Mouse (Mus musculus): ENCODE data around the gene Tnni3k.

Tnni3k gene

DNA sequence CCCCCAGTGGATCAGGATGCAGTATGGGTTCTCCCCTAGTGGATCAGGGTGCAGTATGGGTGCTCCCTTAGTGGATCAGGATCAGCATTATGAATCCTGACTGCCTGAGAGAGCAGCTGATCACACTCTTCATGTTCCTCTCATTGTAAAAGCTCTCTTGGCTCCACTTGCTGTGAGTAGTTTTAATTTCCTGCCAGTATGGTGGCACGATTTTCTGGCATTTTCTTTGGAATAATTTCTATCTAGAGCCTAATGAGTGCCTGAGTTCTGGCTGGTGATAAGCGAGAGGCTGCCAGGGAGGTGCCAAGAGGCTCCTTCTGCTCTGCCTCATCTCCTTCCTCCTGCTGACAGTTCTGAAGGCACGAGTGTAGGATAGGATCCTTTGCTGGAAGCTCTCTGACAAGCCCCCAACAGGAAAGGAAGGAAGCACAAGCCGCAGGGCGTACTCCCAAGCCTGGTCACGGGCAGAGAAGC, 109.5 kb downstream of the Tnni3k start:
- DNase-seq = peak; percentile 52

DNA sequence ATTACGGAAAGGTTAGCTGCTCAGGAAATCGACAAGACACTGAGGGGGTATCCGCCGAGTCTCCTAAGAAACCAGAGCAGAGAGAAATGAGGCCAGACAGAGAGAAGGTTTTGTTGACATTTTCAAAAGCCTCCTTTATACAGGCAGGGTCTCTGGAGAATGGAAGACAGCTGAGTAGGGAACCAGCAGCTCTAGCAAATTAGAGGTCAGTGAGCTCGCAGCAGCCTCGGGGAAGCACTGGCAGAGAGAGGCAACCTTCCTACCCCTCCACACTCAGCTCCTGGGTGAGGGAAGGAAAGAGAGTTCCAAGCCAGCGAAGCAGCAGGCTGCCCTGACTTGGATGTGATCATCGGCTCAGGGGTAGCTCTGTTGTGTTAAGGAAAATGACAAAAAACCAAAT, 127.5 kb downstream of the Tnni3k start:
- DNase-seq = no peak

DNA sequence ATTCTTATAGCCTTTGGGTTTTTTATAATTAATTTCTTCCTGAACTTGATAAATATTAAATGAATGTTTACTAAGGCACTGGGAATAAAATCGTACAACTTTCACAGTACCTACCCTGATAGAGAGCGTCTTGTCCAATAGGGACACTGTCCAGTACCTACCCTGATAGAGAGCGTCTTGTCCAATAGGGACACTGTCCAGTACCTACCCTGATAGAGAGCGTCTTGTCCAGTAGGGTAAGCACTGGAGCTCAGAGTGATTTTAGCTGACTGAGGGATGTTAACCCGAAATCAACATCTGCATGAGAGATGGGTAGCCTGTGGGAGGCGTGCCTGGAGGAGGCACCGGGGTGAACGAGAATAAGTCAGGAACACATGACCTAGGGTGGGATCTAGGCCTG, 130.3 kb downstream of the Tnni3k start:
- no peak for DNase-seq

DNA sequence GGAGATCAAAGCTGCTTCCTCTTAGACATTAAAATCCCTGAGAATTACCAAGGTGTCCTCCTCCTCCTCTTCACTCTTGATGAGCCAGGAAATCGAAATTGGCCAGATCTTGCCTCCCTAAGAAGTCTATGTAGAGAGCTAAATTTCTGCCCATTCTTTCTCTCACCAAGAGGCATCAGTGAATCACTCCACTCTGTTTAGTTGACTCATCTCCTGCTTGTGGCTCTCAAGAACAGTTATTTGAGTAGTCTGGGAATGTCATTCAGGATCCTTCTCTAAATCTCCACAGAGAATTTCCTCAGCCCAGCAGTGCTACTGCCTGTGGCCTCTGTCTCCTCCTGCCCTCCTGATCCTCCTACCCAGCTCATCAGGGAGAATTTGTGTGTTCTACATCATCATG, 139.6 kb downstream of the Tnni3k start:
- DNase-seq = no peak

DNA sequence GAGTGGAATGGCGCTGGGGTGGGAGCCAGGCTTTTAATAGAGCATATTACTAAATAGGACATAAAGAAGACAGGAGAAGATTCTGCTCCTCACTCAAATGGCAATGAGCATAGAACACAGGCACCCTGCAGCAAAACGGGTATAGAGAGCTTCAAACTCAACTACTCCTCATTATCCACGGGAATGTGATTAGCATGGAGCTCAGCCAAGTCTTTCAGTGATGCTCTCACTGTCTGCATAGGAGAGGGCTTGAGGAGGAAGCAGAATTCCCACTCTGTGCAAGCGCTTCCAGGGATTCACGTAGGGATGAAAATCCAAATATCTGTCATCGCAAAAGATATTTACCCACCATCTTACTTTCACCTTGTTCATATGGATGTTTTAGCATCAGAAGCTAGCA, 141.6 kb downstream of the Tnni3k start:
- DNase-seq = no peak

DNA sequence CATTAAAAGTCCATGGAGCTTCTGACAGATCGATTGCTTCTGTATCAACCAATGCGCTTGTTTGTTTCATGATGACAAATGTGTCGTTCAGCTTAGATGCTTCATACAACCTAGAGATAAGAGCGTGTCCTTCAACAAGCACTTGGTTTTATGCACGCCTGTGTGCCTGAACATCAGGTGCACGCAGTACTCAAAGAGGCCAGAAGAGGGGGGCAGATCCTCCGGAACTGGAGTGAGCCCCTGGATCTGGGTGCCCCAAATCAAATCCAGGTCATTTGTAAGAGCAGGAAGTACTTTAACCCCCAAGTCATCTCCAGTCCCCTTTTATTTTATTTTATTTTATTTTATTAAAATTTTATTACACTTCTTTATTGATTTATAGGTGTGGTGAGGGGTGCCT, 158.5 kb downstream of the Tnni3k start:
- no peak for DNase-seq

DNA sequence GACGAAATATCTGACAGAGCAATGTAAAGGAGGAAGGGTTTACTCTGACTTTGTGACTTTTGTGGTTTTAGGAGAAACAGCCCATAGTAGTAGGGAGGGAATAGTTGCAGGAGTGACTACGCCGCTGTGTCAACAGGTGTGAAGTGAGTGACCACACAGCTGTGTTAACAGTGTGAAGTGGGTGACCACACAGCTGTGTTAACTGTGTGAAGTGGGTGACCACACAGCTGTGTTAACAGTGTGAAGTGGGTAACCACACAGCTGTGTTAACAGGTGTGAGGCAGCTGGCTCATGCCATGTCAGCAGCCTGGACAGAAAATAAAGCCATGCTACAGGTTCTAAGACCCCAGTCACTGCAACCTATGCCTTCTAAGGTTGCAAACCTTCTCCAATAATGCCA, 162.0 kb downstream of the Tnni3k start:
- peak; percentile 53 for DNase-seq

DNA sequence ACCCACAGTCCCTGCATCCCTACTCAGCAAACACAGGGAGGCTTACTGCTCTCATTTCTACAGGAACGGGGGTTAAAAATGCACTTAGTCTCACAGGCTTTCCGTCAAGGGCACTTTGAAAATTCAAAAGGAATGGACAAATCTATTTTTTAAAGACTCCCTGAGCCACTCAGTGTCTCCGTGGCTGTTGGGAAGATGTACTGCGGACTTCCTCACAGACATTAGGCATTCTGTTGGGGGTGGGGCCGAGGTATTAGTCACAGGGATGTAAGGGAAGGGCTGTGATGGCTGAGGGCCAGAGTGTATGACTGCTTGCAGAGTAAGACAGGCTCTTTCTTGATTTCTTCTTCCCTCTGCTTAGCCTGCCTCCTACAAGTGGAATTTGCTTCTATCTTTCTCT, 169.8 kb downstream of the Tnni3k start:
- peak; percentile 54 for DNase-seq

DNA sequence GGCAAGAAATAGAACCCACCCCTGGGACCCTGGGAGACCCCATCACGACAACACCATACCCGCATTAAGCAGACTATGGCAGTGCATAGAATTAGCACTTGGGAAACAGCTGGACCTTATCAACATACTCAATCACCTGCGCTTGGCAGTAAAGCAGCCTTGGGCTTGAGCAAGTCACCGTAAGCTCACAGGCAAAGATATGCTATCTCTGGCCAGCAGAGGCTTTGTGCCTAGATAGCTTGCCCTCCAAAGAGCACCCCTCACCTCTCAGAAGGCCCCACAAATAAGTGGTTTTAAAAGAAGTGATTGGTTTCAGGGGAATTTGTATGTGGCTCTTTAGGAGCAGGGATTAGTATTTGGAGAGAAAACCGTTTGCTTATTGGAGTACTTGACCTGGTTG, 170.2 kb downstream of the Tnni3k start:
- DNase-seq = peak; percentile 10

DNA sequence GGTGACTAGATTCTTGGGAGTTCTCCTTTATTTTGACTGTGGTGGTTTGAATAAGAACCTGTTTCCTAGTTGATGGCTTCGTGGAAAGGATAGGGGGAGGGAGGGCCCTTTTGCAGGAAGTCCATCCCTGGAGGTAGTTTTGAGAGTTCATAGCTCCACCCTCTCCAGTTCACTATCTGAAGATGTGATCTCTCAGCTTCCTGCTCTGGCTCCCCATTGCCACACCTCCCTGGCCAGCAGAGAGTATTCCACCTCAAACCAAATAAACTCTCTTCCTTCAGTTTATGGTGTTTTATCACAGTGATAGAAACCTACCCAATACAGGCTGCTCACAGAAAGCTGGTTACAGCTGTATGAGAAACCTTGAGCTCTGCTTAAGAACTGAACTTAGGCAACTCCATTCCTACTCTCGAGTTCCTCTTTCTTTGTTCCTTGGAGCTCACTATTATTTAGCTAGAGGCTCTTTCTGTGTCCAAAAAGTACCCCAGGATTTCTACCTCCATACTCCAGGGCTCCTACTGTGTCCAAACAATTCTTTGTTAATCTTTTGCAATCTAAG, 173.7 kb downstream of the Tnni3k start:
- DNase-seq = no peak

DNA sequence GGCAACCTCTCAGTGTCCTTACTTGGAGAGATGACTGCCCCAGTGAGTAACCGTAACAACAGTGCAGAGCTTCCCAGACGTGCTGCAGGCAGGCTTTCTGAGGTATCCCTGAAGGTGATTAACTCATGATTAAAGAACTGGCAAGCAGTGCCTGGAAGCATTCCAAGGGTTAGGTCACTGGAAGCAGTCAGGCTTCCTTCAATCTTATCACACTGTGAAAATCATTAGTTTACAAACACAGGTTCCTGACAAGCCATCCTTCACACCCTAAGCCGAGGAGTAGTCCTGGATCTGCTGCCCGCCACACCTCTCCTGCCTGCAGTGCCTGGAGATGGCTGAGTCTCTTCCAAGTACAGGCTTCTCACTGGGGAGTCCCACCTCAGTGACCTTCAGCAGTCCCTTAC, 174.7 kb downstream of the Tnni3k start:
- DNase-seq = peak; percentile 91

DNA sequence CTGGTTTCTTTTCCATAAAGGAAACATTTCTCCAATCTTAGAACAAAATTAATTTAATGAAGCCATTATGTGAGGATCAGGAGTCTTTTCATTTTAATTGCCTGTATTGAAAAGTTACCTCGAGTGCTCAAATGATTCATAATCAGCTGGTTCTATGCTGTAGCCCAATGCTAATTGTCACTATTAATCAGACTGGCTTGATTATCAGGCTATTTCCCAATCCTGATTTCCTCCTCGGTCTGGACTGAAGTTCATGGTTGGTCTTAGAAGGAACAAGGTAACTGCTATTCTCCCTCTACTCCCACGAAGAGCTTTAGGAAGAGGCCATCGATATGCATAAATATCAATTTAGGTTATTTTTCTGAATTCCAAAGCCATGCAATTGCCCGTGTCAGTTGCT, 175.1 kb downstream of the Tnni3k start:
- no peak for DNase-seq

DNA sequence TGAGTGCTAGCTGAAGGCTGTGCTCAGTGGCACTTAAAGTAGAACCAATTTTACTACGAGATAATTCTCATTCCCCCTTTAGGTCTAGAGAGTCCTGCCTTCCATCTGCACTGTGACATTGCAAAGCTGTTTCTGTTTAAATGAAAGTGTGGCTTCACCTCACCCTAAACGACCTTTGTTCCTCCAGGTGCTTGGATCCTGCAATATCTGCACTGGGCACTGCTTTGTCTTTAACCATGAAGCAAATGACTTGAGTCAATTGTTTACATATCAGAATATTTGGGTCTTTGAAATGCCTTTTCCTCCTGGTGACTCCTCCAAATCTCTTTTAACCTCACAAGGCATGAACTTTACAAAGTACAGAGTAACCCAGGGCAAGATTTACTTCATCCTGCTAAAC, 175.7 kb downstream of the Tnni3k start:
- peak; percentile 81 for DNase-seq

DNA sequence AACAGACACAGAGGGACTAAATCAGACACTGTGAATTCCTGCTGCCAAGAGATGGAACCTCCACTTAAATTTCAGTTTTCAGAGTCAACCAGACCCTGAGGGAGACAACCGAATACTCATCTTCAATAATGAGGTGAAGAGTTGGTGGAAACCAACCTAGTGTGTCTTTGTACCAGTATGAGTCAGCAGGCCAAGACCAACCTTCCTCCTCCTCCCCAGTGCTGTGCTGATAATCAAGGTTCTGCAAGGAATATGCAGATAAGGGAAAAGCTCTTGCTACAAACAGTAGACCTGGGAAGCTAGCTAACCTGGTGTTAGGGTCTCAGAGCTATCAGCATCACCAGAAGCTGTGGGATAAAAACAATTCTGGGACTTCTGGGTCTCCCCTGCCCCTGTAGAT, 176.1 kb downstream of the Tnni3k start:
- DNase-seq = no peak

DNA sequence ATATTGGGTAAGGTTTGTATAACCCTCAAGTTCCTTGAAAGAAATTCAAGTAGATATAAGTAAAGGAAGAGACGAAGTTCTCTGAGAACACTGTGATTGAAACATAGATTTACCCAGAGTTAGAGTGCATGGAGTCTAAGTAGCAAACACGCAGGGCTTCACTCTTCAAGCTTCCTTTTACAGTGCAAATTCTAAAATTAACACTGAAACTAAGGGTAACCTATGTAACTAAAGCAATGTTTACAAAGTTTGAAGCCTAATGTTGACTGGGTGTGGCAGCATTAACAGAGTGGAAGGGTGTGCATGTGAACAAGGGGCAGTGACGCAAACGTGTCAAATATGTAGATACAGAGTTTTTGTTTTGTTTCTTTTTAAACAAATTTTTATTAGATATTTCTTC, 186.4 kb downstream of the Tnni3k start:
- DNase-seq = no peak

DNA sequence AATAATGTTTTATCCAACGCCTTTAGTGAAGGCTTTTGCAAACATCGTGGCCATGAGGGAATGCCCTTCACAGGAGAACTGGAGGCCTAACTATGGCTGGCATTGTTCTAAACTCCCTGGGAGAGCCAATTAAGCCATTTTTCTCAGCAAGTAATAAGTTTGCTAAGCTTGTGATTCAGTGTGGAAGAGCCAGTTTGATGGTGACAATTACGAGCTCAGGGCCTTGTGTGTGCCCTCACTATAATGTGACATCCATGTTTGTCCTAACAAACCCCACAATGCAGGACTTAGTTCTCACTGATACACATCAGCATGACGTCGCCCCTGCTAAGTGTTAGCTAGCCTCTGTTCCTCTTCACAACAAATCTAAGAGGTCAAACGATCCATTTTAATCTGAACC, 193.3 kb downstream of the Tnni3k start:
- DNase-seq = peak; percentile 25

DNA sequence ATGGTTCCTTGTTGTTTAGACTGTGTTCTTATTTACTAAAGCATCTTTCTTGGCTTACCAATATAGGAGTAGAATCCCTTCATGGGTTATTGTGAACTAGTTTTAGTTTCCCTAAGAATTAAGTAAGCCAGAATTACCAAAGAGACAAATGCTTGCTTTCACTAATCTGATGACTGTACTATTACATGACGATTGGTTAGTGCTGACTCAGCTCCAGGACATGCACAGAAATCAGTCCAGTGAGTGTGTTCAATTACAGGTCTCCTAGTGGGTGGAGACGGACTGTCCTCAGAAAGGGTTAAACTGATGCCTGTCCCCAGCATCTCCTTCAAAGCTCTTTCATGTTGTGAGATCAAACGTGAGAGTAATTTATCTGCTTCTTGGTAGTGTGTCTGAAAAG, 195.5 kb downstream of the Tnni3k start:
- DNase-seq = no peak

DNA sequence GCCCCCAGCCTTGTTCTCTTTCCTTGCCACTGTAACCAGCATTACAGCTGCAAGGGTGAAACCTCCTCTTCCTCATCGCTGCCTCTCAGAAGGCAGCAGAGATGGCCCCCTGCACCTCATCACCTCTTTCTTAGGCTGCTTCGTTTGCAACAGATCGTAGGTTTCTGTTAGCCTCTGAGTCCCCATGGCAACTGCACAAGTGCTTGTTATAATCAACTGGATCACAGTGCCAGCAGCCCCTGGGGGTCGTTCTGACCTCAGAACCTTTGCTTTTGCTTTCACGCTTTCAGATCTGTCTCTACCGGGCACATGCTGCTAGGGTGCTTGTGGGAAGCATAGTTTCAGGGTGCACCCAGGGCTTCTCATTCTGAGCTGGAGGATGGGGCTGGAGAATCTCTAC, 201.9 kb downstream of the Tnni3k start:
- DNase-seq = peak; percentile 55

DNA sequence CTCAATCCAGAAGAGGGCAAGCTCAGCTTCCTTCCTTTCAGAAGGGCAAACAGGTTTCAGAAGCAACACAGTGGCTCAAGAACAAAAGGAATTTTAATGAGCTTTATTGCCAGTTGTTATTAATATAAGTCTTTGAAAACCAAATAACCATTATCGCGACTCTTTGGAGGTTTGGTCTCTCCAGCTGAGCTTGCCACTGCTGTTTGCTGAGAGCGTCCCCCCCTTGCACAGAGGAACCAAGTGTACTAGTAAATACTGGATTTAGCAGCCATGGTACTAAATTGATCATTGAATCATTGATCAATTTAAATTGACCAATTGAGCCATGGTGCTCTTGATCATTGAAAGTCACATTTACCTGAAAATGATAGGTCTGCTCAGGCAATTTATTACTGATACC, 202.9 kb downstream of the Tnni3k start:
- DNase-seq = peak; percentile 61

DNA sequence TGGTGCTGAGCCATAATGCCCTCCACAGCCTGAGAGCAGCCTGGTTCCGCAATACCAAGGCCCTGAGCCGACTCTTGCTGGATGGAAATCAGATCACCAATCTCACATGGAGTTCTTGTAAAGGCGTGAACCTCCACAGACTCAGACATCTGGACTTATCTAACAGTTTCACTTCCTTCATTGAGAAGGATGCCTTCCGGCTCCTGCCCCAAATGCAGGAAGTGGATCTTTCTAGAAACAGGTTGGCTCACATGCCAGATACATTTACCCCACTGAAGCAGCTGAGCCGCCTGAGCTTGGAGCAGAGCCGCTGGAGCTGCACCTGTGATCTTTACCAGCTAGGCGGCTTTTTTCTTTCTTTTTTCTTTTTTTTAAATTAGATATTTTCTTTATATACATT, 213.0 kb downstream of the Tnni3k start:
- DNase-seq = peak; percentile 76

DNA sequence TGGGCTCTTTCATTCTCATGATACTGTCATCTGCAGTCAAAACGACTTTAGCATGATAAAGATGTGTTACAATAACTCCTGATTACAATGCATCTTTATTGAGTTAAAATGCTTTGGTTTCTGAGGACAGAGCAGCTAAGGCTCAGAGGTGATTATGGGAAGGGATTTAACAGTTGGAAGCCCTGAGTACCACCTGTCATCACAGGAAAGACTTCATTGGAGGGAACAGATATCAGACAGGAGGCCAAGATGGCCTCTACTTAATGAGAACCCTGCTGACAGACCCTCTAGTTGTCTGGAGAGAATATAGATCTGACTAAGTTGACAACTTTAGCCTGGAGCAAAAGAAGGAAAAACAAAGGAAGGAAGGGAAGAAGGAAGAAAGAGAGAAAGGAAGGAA, 214.1 kb downstream of the Tnni3k start:
- no peak for DNase-seq

DNA sequence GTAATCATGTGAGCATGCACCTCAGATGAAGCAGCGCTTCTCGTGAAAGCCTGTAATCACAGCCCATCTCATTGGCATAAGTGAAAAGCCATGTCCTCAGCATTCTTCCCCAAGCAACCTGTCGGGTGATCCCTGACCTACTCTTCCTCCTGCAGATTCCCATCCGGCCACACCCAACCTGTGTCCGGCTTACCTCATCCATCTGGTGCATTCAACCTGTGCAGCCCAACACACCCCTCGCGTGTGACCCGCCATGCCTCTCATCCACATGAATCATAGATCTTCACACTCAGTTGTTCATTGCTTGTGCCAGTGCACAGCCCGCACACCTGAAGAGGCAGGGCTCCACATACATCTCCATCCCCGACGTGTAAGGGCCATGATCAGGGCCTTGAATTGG, 217.3 kb downstream of the Tnni3k start:
- peak; percentile 91 for DNase-seq

DNA sequence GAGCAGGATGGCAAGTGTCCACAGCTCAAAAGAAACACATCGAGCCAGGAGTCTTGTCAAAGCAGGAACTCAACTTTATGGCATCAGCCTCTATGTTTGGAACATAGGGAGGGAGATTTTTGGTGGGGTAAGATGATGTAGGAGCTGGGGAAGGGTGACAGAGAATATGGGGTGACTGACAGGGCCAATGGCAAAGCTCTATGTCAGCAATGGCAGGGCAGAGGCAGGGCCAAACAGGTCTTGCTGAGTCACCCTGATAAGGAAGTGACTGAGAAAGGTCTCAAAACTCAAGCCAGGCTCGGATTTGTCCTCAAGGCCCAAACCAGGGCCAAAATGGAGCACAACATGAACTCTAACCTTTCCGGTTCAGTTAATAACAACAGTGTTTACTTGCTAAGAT, 219.1 kb downstream of the Tnni3k start:
- peak; percentile 91 for DNase-seq

DNA sequence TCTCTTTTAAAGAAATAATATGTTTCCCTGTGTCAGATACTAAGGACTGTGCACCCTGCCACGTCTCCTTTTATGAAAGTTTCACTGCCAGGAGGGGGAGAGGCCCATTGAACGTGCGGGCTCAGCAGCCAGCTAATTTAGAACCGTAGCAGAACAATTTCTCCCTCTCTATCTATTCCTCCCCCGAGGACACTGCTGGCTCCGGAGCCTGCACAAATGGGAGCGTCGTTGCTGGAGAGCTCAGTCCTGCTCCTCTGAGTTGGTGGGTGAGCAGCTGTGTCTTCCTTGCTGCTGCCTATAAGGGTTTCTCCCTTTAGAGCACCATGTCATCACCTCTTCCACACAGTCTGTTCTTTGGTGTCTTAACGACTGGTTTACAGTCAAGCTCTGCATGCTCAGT, 220.8 kb downstream of the Tnni3k start:
- DNase-seq = peak; percentile 61

DNA sequence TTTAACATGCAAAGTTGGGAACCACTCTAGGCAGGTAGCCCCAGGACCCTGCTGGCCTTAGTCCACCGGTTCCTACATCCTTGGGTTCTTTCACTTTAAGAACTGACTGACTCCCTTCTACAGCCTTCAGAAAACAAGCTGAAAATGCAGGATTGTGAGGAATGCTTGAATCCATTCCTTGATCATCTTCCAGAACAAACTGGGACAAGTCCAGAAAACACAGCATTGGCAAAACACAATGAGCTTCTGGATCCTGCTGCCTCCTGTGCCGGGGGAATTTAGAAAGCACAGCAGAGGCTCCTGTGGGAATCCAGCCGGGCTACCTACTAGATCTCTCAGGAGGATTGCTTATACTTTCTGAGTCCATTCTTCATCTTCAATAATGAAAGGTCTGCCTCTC, 229.5 kb downstream of the Tnni3k start:
- DNase-seq = peak; percentile 76

DNA sequence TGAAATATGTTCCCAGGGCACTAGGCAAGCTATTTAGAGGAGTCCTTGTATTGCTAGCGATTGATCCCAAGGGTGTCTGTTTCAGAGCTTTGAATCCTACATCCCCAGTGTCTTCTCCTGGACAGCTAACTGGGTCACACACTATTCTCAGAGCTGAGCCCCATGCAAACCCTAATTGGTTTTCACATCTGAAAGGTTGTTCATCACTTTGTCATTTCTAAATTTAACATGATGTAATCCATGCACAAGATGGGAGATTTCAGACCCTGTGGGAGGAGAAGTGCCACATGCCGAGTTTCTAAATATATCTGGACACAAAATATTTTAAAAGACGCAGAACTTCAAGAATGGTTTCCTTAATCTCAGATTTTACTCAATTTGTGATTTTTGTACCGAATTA, 230.5 kb downstream of the Tnni3k start:
- peak; percentile 78 for DNase-seq

All from heart, adult 11 months (tissue).